Mouse (Mus musculus): ENCODE results near the gene Btc. TPM values are rescaled to one million over a fixed set of nuclear protein-coding genes. Genes with fewer than 3 reads are reported as not detected.

Btc gene
- polyA plus RNA-seq (2012; fragmentation: generic; extraction: Trizol) = under 1 TPM; 0.06 to 0.68 TPM

GRCm38 (mm10) chr5:91402339-91403211, at the start of gene Btc:
Btc (minus strand) TSS chr5:91402994.

Other genes starting within 250 kb of the Btc start
- gene Parm1, start 114.6 kb upstream of the Btc start, polyA plus RNA-seq (2012; fragmentation: generic; extraction: Trizol) = under 1 TPM in 1 of 2 experiments, not detected in 1; 0.06 TPM

Data from C3H10T1/2 (cell line).